Mouse (Mus musculus) kidney, adult 2 months (tissue): ENCODE measurements around the gene Cldnd2.

Experiments used
- CTCF ChIP-seq: fragments of 200-500 bp; conservative IDR thresholded peaks from 2 replicates; pipeline ENCODE4 v1.5.1; 2011; ENCODE audit warnings: low read depth, mild to moderate bottlenecking, control low read depth, low read length, moderate library complexity, mixed read lengths; ENCODE audit not compliant: insufficient read depth, insufficient read length
- POLR2A ChIP-seq: fragments of 200-500 bp; IDR thresholded peaks from one replicate; pipeline ENCODE4 v1.6.1; 2011; ENCODE audit warnings: low read depth, low read length, control low read depth

DNA sequence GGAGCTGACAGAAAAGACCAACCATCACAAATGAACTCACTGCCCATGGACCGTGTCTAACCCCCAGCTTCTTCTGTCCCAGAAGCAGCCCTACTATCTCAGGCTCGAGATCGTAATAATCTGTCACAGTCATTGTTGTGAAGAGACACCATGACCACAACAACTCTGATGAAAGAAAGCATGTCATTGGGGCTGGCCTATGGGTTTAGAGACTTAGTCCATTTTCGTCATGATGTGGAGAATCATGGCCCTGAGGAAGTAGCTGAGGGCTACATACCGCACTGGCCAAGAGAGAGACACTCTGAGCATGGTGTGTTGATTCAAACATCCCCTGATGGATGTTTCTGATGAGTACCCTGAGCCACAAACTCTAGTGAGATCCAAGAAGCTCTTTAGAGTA, 5.9 kb upstream of the Cldnd2 start:
- TF ChIP-seq CTCF, result no peak
- TF ChIP-seq POLR2A, result no peak
